Mouse (Mus musculus) G1E (cell line): Measurements from ENCODE around the gene Lrp5. TPM values are rescaled to one million over a fixed set of nuclear protein-coding genes. Genes with fewer than 3 reads are reported as not detected.

Experiments used
- ATAC-seq: 2 replicates; pipeline ENCODE4 v1.8.0; 2016; ENCODE audit warnings: mild to moderate bottlenecking; ENCODE audit not compliant: insufficient number of reproducible peaks, poor library complexity, low FRiP score, severe bottlenecking; ENCODE audit errors: extremely low read depth
- DNase-seq: peaks from one replicate; pipeline ENCODE4 v3.0.0; 2012; ENCODE audit warnings: low spot score
- H3K27me3 ChIP-seq: 2 replicates; pipeline ENCODE4 v1.6.1; 2012; ENCODE audit warnings: mild to moderate bottlenecking, low read length, inconsistent platforms; ENCODE audit not compliant: insufficient read depth
- H3K36me3 ChIP-seq: replicated peaks from 2 replicates; pipeline ENCODE3; 2012; ENCODE audit warnings: mild to moderate bottlenecking, inconsistent platforms
- H3K4me1 ChIP-seq: 2 replicates; pipeline ENCODE4 v1.6.1; 2012; ENCODE audit warnings: low read depth, low read length, inconsistent platforms, mixed read lengths; ENCODE audit not compliant: insufficient read depth
- H3K4me3 ChIP-seq: 2 replicates; pipeline ENCODE4 v1.5.1; 2012; ENCODE audit warnings: low read depth, mild to moderate bottlenecking, inconsistent platforms, low read length, moderate library complexity, mixed read lengths
- H3K9me3 ChIP-seq: replicated peaks from 2 replicates; pipeline ENCODE4 v1.6.1; 2012; ENCODE audit warnings: inconsistent platforms
- CTCF ChIP-seq: IDR thresholded peaks from 2 replicates; pipeline ENCODE4 v1.5.1; 2012; ENCODE audit warnings: low read depth, low read length, inconsistent platforms, mixed read lengths
- GATA1 ChIP-seq: IDR thresholded peaks from 2 replicates; pipeline ENCODE4 v1.6.1; 2012; ENCODE audit warnings: borderline replicate concordance, low read length, inconsistent platforms, mixed read lengths
- GATA2 ChIP-seq: IDR thresholded peaks from 2 replicates; pipeline ENCODE4 v1.6.1; 2012; ENCODE audit warnings: low read depth, low read length, inconsistent platforms, borderline replicate concordance
- POLR2AphosphoS5 ChIP-seq: IDR thresholded peaks from 2 replicates; pipeline ENCODE4 v1.6.1; 2012; ENCODE audit warnings: low read depth, low read length, inconsistent platforms; ENCODE audit not compliant: insufficient replicate concordance
- TAL1 ChIP-seq: conservative IDR thresholded peaks from 2 replicates; pipeline ENCODE4 v1.6.1; 2012; ENCODE audit warnings: low read depth, low read length, inconsistent platforms, mixed read lengths
- polyA plus RNA-seq: library from polyadenylated mRNA; stranded (reverse); fragments of >175 nt; gene quantifications from 2 replicates; pipeline ENCODE4 v1.2.3, GENCODE M21; 2012
- total RNA-seq, 2 experiments: library from RNA; stranded (forward) in 1 of 2; stranded (reverse) in 1 of 2; fragments of 200-1000 nt in 1 of 2; fragments of >200 nt in 1 of 2; fragmentation: Nextera tagmentation in 1 of 2; gene quantifications; 2 replicates each; pipeline ENCODE4 v1.2.3; 2014 to 2017

Gene Lrp5
- total and polyA plus RNA-seq, 3 experiments, result 0.05 TPM; not detected in 1

GRCm38 (mm10) chr19:3695976-3696375 lies 9.6 kb upstream of the Lrp5 start:
- Histone ChIP-seq H3K36me3 (no peaks in the 10 kb centered on the region), H3K27me3 (peaks cover 8% of the 10 kb centered on the region), H3K9me3 (no peaks in the 10 kb centered on the region), H3K4me1 (peaks cover 2% of the 10 kb centered on the region; the same call in 1 of the 2 replicates), H3K4me3 (no peak overlapping the region)
- ATAC-seq (no peak), DNase-seq (no peak)
- no peak for TF ChIP-seq GATA2
- no peak for TF ChIP-seq GATA1
- no peak for TF ChIP-seq CTCF
- TF ChIP-seq TAL1, result no peak
- no peak for TF ChIP-seq POLR2AphosphoS5

GRCm38 (mm10) chr19:3695471-3695870 lies 9.1 kb upstream of the Lrp5 start:
- ATAC-seq, result no peak
- Histone ChIP-seq H3K27me3 (peaks cover 5% of the 10 kb centered on the region), H3K36me3 (no peaks in the 10 kb centered on the region), H3K9me3 (no peaks in the 10 kb centered on the region), H3K4me3 (no peak overlapping the region), H3K4me1 (peaks cover 2% of the 10 kb centered on the region; the same call in 1 of the 2 replicates)
- TF ChIP-seq GATA1 (no peak), CTCF (no peak), TAL1 (no peak), POLR2AphosphoS5 (no peak), GATA2 (no peak)
- no peak for DNase-seq

- H3K9me3 ChIP-seq, result no peaks in the 10 kb centered on the region
- peaks cover under 1% of the 10 kb centered on the region; the same call in 1 of the 2 replicates for H3K27me3 ChIP-seq
- ATAC-seq (no peak), DNase-seq (no peak)
- H3K4me3 ChIP-seq, result no peak overlapping the region
- peaks cover 1% of the 10 kb centered on the region; the same call in 1 of the 2 replicates for H3K4me1 ChIP-seq
- H3K36me3 ChIP-seq, result no peaks in the 10 kb centered on the region
- TF ChIP-seq GATA1 (no peak), POLR2AphosphoS5 (no peak), TAL1 (no peak), CTCF (no peak), GATA2 (no peak)
These were observed 8.6 kb upstream of the Lrp5 start for GRCm38 (mm10) chr19:3695006-3695405.

GRCm38 (mm10) chr19:3694476-3694875 lies 8.1 kb upstream of the Lrp5 start:
- H3K9me3 ChIP-seq, result no peaks in the 10 kb centered on the region
- ATAC-seq (no peak), DNase-seq (no peak)
- H3K4me1 ChIP-seq, result no peaks in the 10 kb centered on the region
- H3K4me3 ChIP-seq, result no peak overlapping the region
- H3K36me3 ChIP-seq, result no peaks in the 10 kb centered on the region
- no peak for TF ChIP-seq TAL1
- TF ChIP-seq POLR2AphosphoS5, result no peak
- no peak for TF ChIP-seq GATA1
- no peak for TF ChIP-seq CTCF
- no peak for TF ChIP-seq GATA2
- 0 out of 2 replicates have a peak, but pooled peaks cover 2% of the 10 kb centered on the region for H3K27me3 ChIP-seq

GRCm38 (mm10) chr19:3692414-3693145 lies 6.2 kb upstream of the Lrp5 start:
- Histone ChIP-seq H3K4me3 (no peak overlapping the region), H3K9me3 (no peaks in the 10 kb centered on the region), H3K4me1 (no peaks in the 10 kb centered on the region; the same call in 1 of the 2 replicates), H3K36me3 (no peaks in the 10 kb centered on the region), H3K27me3 (peaks cover 5% of the 10 kb centered on the region; the same call in 1 of the 2 replicates)
- TF ChIP-seq TAL1 (no peak), POLR2AphosphoS5 (no peak), GATA1 (no peak), CTCF (no peak), GATA2 (no peak)
- ATAC-seq (no peak), DNase-seq (no peak)

- DNase-seq (no peak), ATAC-seq (no peak)
- TF ChIP-seq TAL1 (no peak), GATA1 (no peak), POLR2AphosphoS5 (no peak), GATA2 (no peak), CTCF (no peak)
- Histone ChIP-seq H3K4me1 (no peaks in the 10 kb centered on the region; the same call in 1 of the 2 replicates), H3K36me3 (no peaks in the 10 kb centered on the region), H3K9me3 (no peaks in the 10 kb centered on the region), H3K4me3 (no peak overlapping the region), H3K27me3 (peaks cover 7% of the 10 kb centered on the region; the same call in 1 of the 2 replicates)
These were observed 5.0 kb upstream of the Lrp5 start for GRCm38 (mm10) chr19:3691337-3691736.
